Mouse (Mus musculus) forebrain, embryonic 11.5 days (tissue): ENCODE data around the gene Arhgef38. TPM values are rescaled to one million over a fixed set of nuclear protein-coding genes. Genes with fewer than 3 reads are reported as not detected.

ENCODE experiments used
- ATAC-seq: fragments of 200-750 bp; cut with Nextera tagmentation; replicated peaks from 2 replicates; pipeline ENCODE4 v1.8.0; 2017; ENCODE audit warnings: moderate TSS enrichment; ENCODE audit not compliant: low FRiP score
- DNase-seq: peaks from one replicate; pipeline ENCODE4 v3.0.0-alpha.2; 2017; ENCODE audit warnings: low spot score
- H3K27ac ChIP-seq: fragments of 300-500 bp; sonication (generic); 2 replicates; pipeline ENCODE4 v1.5.1; 2014; ENCODE audit warnings: low read depth, low read length
- H3K27me3 ChIP-seq: fragments of 300-500 bp; sonication (generic); 2 replicates; pipeline ENCODE4 v1.6.1; 2014; ENCODE audit warnings: mild to moderate bottlenecking, low read length, mixed read lengths; ENCODE audit not compliant: control insufficient read depth, insufficient read depth
- H3K36me3 ChIP-seq: fragments of 300-500 bp; sonication (generic); 2 replicates; pipeline ENCODE4 v1.6.1; 2014; ENCODE audit warnings: mild to moderate bottlenecking, low read length, moderate library complexity, mixed read lengths; ENCODE audit not compliant: control insufficient read depth, insufficient read depth
- H3K4me1 ChIP-seq: fragments of 300-500 bp; sonication (generic); replicated peaks from 2 replicates; pipeline ENCODE4 v1.6.1; 2014; ENCODE audit warnings: low read length, mixed read lengths; ENCODE audit not compliant: control insufficient read depth, insufficient read depth
- H3K4me2 ChIP-seq: fragments of 300-500 bp; sonication (generic); 2 replicates; pipeline ENCODE4 v1.6.1; 2014; ENCODE audit warnings: low read depth, mild to moderate bottlenecking, low read length, moderate library complexity, mixed read lengths; ENCODE audit not compliant: severe bottlenecking
- H3K4me3 ChIP-seq: fragments of 300-500 bp; sonication (generic); 2 replicates; pipeline ENCODE4 v1.5.1; 2014; ENCODE audit warnings: low read depth, low read length
- H3K9ac ChIP-seq: fragments of 300-500 bp; sonication (generic); 2 replicates; pipeline ENCODE4 v1.6.1; 2014; ENCODE audit warnings: low read length
- H3K9me3 ChIP-seq: fragments of 300-500 bp; sonication (generic); 2 replicates; pipeline ENCODE4 v1.6.1; 2016; ENCODE audit warnings: low read length, mixed read lengths; ENCODE audit not compliant: control insufficient read depth
- WGBS: fragments of 180-500 bp; shearing (Covaris S2); extraction: QIAGEN DNeasy Blood & Tissue Kit; methylation state at CpG from one replicate; pipeline ENCODE4 v1.1.7; 2014; 5-methylcytosine and 5-hydroxymethylcytosine counted together
- polyA plus RNA-seq: library from polyadenylated mRNA; unstranded; fragments of >200 nt; fragmentation: Nextera tagmentation; extraction: Ambion mirVana; gene quantifications from 2 replicates; pipeline ENCODE4 v1.2.1, GENCODE M21; 2014

Arhgef38 gene
- polyA plus RNA-seq, 1 experiment from 2014 or later = not detected

- Histone ChIP-seq H3K4me1 (no peaks in the 10 kb centered on the region), H3K4me2 (no peak overlapping the region), H3K9me3 (no peaks in the 10 kb centered on the region), H3K27me3 (no peaks in the 10 kb centered on the region), H3K36me3 (no peaks in the 10 kb centered on the region), H3K9ac (no peak overlapping the region), H3K4me3 (no peak overlapping the region), H3K27ac (no peak overlapping the region)
- DNase-seq = no peak
- 87% methylated on average over 5 of the region's 5 CpGs for WGBS
- ATAC-seq = no peak
Measured at GRCm38 (mm10) chr3:133158260-133158659, 76.5 kb downstream of the Arhgef38 start.

- Histone ChIP-seq H3K4me2 (no peak overlapping the region), H3K9me3 (no peaks in the 10 kb centered on the region), H3K27me3 (no peaks in the 10 kb centered on the region), H3K27ac (no peak overlapping the region), H3K4me3 (no peak overlapping the region), H3K9ac (no peak overlapping the region), H3K36me3 (no peaks in the 10 kb centered on the region), H3K4me1 (no peaks in the 10 kb centered on the region)
- DNase-seq = no peak
- ATAC-seq = no peak
- 72% methylated on average over 8 of the region's 8 CpGs for WGBS
Measured at GRCm38 (mm10) chr3:133154683-133155082, 80.1 kb downstream of the Arhgef38 start.

GRCm38 (mm10) chr3:133153629-133154028, 81.1 kb downstream of the Arhgef38 start:
- H3K9ac ChIP-seq = no peak overlapping the region
- no peaks in the 10 kb centered on the region for H3K4me1 ChIP-seq
- WGBS = 82% methylated on average over 6 of the region's 6 CpGs
- no peak overlapping the region for H3K4me2 ChIP-seq
- H3K4me3 ChIP-seq = no peak overlapping the region
- H3K36me3 ChIP-seq = no peaks in the 10 kb centered on the region
- no peak overlapping the region for H3K27ac ChIP-seq
- H3K9me3 ChIP-seq = no peaks in the 10 kb centered on the region
- ATAC-seq (no peak), DNase-seq (no peak)
- H3K27me3 ChIP-seq = no peaks in the 10 kb centered on the region

GRCm38 (mm10) chr3:133152831-133153230, 81.9 kb downstream of the Arhgef38 start:
- Histone ChIP-seq H3K4me2 (no peak overlapping the region), H3K27me3 (no peaks in the 10 kb centered on the region), H3K9me3 (no peaks in the 10 kb centered on the region), H3K9ac (no peak overlapping the region), H3K4me3 (no peak overlapping the region), H3K27ac (no peak overlapping the region), H3K4me1 (no peaks in the 10 kb centered on the region), H3K36me3 (no peaks in the 10 kb centered on the region)
- 55% methylated on average over 1 of the region's 1 CpGs for WGBS
- no peak for DNase-seq
- no peak for ATAC-seq

- Histone ChIP-seq H3K4me1 (no peaks in the 10 kb centered on the region), H3K27ac (no peak overlapping the region), H3K9me3 (no peaks in the 10 kb centered on the region), H3K9ac (no peak overlapping the region), H3K27me3 (no peaks in the 10 kb centered on the region), H3K4me2 (no peak overlapping the region), H3K36me3 (no peaks in the 10 kb centered on the region), H3K4me3 (no peak overlapping the region)
- no peak for DNase-seq
- ATAC-seq = no peak
- WGBS = 86% methylated on average over 6 of the region's 6 CpGs
Measured at GRCm38 (mm10) chr3:133151629-133152028, 83.1 kb downstream of the Arhgef38 start.

GRCm38 (mm10) chr3:133144511-133145147, 90.1 kb downstream of the Arhgef38 start:
- no peaks in the 10 kb centered on the region for H3K36me3 ChIP-seq
- no peak for ATAC-seq

GRCm38 (mm10) chr3:133141877-133142276, 92.9 kb downstream of the Arhgef38 start:
- Histone ChIP-seq H3K4me1 (no peaks in the 10 kb centered on the region), H3K27me3 (no peaks in the 10 kb centered on the region), H3K4me3 (no peak overlapping the region), H3K27ac (no peak overlapping the region), H3K9ac (no peak overlapping the region), H3K4me2 (no peak overlapping the region), H3K9me3 (no peaks in the 10 kb centered on the region), H3K36me3 (no peaks in the 10 kb centered on the region)
- ATAC-seq (no peak), DNase-seq (no peak)
- WGBS = 92% methylated on average over 6 of the region's 6 CpGs

More at GRCm38 (mm10) chr3:133144511-133145147, 90.1 kb downstream of the Arhgef38 start:
- Histone ChIP-seq H3K27me3 (no peaks in the 10 kb centered on the region), H3K9me3 (no peaks in the 10 kb centered on the region), H3K9ac (no peak overlapping the region), H3K4me2 (no peak overlapping the region), H3K4me3 (no peak overlapping the region), H3K27ac (no peak overlapping the region), H3K4me1 (no peaks in the 10 kb centered on the region)
- no peak for DNase-seq
- 87% methylated on average over 6 of the region's 6 CpGs for WGBS

- DNase-seq = no peak
- ATAC-seq = 0 out of 2 replicates have a peak, but pooled peaks have one; percentile 30
- H3K9me3 ChIP-seq = no peaks in the 10 kb centered on the region
- H3K27ac ChIP-seq = no peak overlapping the region
- no peaks in the 10 kb centered on the region for H3K4me1 ChIP-seq
- no peaks in the 10 kb centered on the region for H3K27me3 ChIP-seq
- no peak overlapping the region for H3K9ac ChIP-seq
- H3K36me3 ChIP-seq = no peaks in the 10 kb centered on the region
- 55% methylated on average over 8 of the region's 8 CpGs for WGBS
- no peak overlapping the region for H3K4me2 ChIP-seq
- H3K4me3 ChIP-seq = no peak overlapping the region
Measured at GRCm38 (mm10) chr3:133132611-133133010, 102.1 kb downstream of the Arhgef38 start.

- Histone ChIP-seq H3K4me3 (no peak overlapping the region), H3K4me2 (no peak overlapping the region), H3K27me3 (no peaks in the 10 kb centered on the region), H3K36me3 (no peaks in the 10 kb centered on the region), H3K27ac (no peak overlapping the region), H3K9ac (no peak overlapping the region), H3K4me1 (no peaks in the 10 kb centered on the region), H3K9me3 (no peaks in the 10 kb centered on the region)
- no peak for ATAC-seq
- no peak for DNase-seq
- WGBS = 95% methylated on average over 5 of the region's 5 CpGs
Measured at GRCm38 (mm10) chr3:133131372-133131771, 103.4 kb downstream of the Arhgef38 start.
